Mouse (Mus musculus): Measurements from ENCODE around the gene Nfatc3. TPM values are rescaled to one million over a fixed set of nuclear protein-coding genes. Genes with fewer than 3 reads are reported as not detected.

Nfatc3 gene
- total RNA-seq, 2 experiments from 2014 or later, result 37.3 to 48.0 TPM

Other genes starting within 250 kb of the Nfatc3 start
- gene Ranbp10, start 231.5 kb upstream of the Nfatc3 start, total RNA-seq (2021), result 10 to 100 TPM; 23.7 to 24.0 TPM
- gene Tsnaxip1, start 231.1 kb upstream of the Nfatc3 start, total RNA-seq (2021), result not detected
- 1 to 10 TPM; 4.3 to 9.6 TPM for gene Cenpt, start 205.6 kb upstream of the Nfatc3 start, total RNA-seq (2021)
- 10 to 100 TPM; 40.0 to 41.1 TPM for gene Thap11, start 203.7 kb upstream of the Nfatc3 start, total RNA-seq (2021)
- gene Nutf2, start 198.3 kb upstream of the Nfatc3 start, total RNA-seq (2021), result 10 to 100 TPM; 43.2 to 43.8 TPM
- gene Edc4, start 178.0 kb upstream of the Nfatc3 start, total RNA-seq (2021), result 10 to 100 TPM; 31.6 to 38.2 TPM
- gene Nrn1l, start 165.3 kb upstream of the Nfatc3 start, total RNA-seq (2021), result 1 to 10 TPM in 1 of 2 experiments, under 1 TPM in 1; 0.59 to 1.7 TPM
- gene Pskh1, start 158.4 kb upstream of the Nfatc3 start, total RNA-seq (2021), result 10 to 100 TPM; 29.0 to 33.1 TPM
- gene Ctrl, start 125.0 kb upstream of the Nfatc3 start, total RNA-seq (2021), result under 1 TPM; 0.66 to 0.76 TPM
- gene Psmb10, start 120.4 kb upstream of the Nfatc3 start, total RNA-seq (2021), result 10 to 100 TPM; 68.1 to 87.1 TPM
- 1 to 10 TPM; 1.3 to 1.9 TPM for gene Lcat, start 115.5 kb upstream of the Nfatc3 start, total RNA-seq (2021)
- gene Slc12a4, start 92.7 kb upstream of the Nfatc3 start, total RNA-seq (2021), result 10 to 100 TPM; 43.9 to 58.9 TPM
- gene Dpep3, start 79.4 kb upstream of the Nfatc3 start, total RNA-seq (2021), result not detected
- 10 to 100 TPM; 16.0 to 19.3 TPM for gene Dus2, start 67.5 kb upstream of the Nfatc3 start, total RNA-seq (2021)
- under 1 TPM in 1 of 2 experiments, not detected in 1; 0.30 TPM for gene Dpep2nb, start 52.9 kb upstream of the Nfatc3 start, total RNA-seq (2021)
- gene Ddx28, start 47.0 kb upstream of the Nfatc3 start, total RNA-seq (2021), result 10 to 100 TPM; 15.5 to 16.9 TPM
- 1 to 10 TPM; 1.1 to 3.5 TPM for gene Esrp2, start 78.1 kb downstream of the Nfatc3 start, total RNA-seq (2021)
- 10 to 100 TPM; 17.4 to 29.6 TPM for gene Pla2g15, start 91.6 kb downstream of the Nfatc3 start, total RNA-seq (2021)
- 10 to 100 TPM; 28.4 to 33.1 TPM for gene Slc7a6, start 110.0 kb downstream of the Nfatc3 start, total RNA-seq (2021)
- 10 to 100 TPM; 26.3 to 28.6 TPM for gene Slc7a6os, start 152.1 kb downstream of the Nfatc3 start, total RNA-seq (2021)
- 10 to 100 TPM; 27.0 to 28.2 TPM for gene Prmt7, start 152.1 kb downstream of the Nfatc3 start, total RNA-seq (2021)